Mouse (Mus musculus) spleen, adult 2 months (tissue): ENCODE results near the gene Crocc2. TPM values are rescaled to one million over a fixed set of nuclear protein-coding genes. Genes with fewer than 3 reads are reported as not detected.

Source experiments
- DNase-seq, 2 experiments: peaks; one replicate each; pipeline versions ENCODE4 v3.0.0 to v3.0.0-alpha.2; 2012 to 2021; ENCODE audit warnings: low spot score in 2 of 2, low read depth in 1 of 2
- H3K27ac ChIP-seq: fragments of 200-500 bp; 2 replicates; pipeline ENCODE4 v1.5.1; 2012; ENCODE audit warnings: low read length, inconsistent platforms; ENCODE audit not compliant: insufficient read depth
- H3K27me3 ChIP-seq: fragments of 200-500 bp; 2 replicates; pipeline ENCODE4 v1.6.1; 2012; ENCODE audit warnings: mild to moderate bottlenecking, moderate library complexity, low read length, inconsistent platforms; ENCODE audit not compliant: control insufficient read depth, insufficient read depth
- H3K36me3 ChIP-seq: fragments of 200-500 bp; 2 replicates; pipeline ENCODE4 v1.6.1; 2012; ENCODE audit warnings: mild to moderate bottlenecking, low read length, inconsistent platforms; ENCODE audit not compliant: control insufficient read depth, insufficient read depth
- H3K4me1 ChIP-seq: fragments of 200-500 bp; 2 replicates; pipeline ENCODE4 v1.6.1; 2011; ENCODE audit warnings: inconsistent platforms; ENCODE audit not compliant: control insufficient read depth, insufficient read depth, insufficient read length
- H3K4me3 ChIP-seq: fragments of 200-500 bp; 2 replicates; pipeline ENCODE4 v1.5.1; 2011; ENCODE audit warnings: mild to moderate bottlenecking, inconsistent platforms; ENCODE audit not compliant: insufficient read depth, insufficient read length; ENCODE audit errors: extremely low read depth
- CTCF ChIP-seq: fragments of 200-500 bp; IDR thresholded peaks from 2 replicates; pipeline ENCODE4 v1.5.1; 2011; ENCODE audit warnings: mild to moderate bottlenecking, inconsistent platforms; ENCODE audit not compliant: insufficient read depth, insufficient read length, insufficient replicate concordance; ENCODE audit errors: extremely low read depth
- POLR2A ChIP-seq: fragments of 200-500 bp; IDR thresholded peaks from 2 replicates; pipeline ENCODE4 v1.6.1; 2011; ENCODE audit warnings: low read depth, low read length, inconsistent platforms
- WGBS: fragments of 180-500 bp; shearing (Covaris S2); methylation state at CpG from one replicate; pipeline ENCODE4 v1.1.7; 2018; 5-methylcytosine and 5-hydroxymethylcytosine counted together
- polyA plus RNA-seq: library from polyadenylated mRNA; depleted of rRNA; stranded (reverse); fragments of >200 nt; gene quantifications from 2 replicates; pipeline ENCODE4 v1.2.3, GENCODE M21; 2012

Crocc2 gene
- polyA plus RNA-seq, 1 experiment = 0.16 TPM

GRCm38 (mm10) chr1:93150907-93151661, 17.4 kb upstream of the Crocc2 start:
- Histone ChIP-seq H3K4me1 (no peaks in the 10 kb centered on the region), H3K36me3 (no peaks in the 10 kb centered on the region), H3K27me3 (no peaks in the 10 kb centered on the region), H3K4me3 (no peak overlapping the region), H3K27ac (no peak overlapping the region)
- no peak for TF ChIP-seq POLR2A
- TF ChIP-seq CTCF = no peak
- 71% methylated on average over 2 of the region's 2 CpGs for WGBS
- DNase-seq = no peak

GRCm38 (mm10) chr1:93157566-93157965, 11.0 kb upstream of the Crocc2 start:
- WGBS = 84% methylated on average over 4 of the region's 4 CpGs
- Histone ChIP-seq H3K27me3 (no peaks in the 10 kb centered on the region), H3K4me1 (no peaks in the 10 kb centered on the region), H3K4me3 (no peak overlapping the region), H3K27ac (no peak overlapping the region), H3K36me3 (no peaks in the 10 kb centered on the region)
- DNase-seq = no peak
- no peak for TF ChIP-seq POLR2A
- TF ChIP-seq CTCF = no peak

DNA sequence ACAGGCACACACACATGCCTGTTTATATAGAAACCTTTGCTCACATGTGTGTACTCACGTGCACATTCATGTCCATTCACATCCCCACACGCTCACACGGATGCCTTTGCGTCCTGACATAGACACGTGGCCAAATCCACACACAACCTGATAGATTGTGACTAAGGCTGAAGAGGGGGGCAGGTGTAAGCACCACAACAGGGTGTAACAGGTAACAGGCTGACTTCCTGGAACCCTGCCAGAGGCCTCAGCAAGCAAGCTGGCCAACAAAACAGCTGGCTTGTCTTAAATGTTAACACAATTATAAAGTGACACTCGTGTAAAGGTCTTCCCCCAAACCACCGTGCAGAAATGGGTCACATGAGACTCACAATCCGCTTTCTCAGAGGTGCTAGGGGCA, 9.6 kb upstream of the Crocc2 start:
- H3K36me3 ChIP-seq = no peaks in the 10 kb centered on the region
- 79% methylated on average over 8 of the region's 8 CpGs for WGBS
- no peaks in the 10 kb centered on the region for H3K4me1 ChIP-seq
- H3K27ac ChIP-seq = no peak overlapping the region
- no peak for DNase-seq
- TF ChIP-seq POLR2A (no peak), CTCF (no peak)
- H3K4me3 ChIP-seq = no peak overlapping the region
- H3K27me3 ChIP-seq = no peaks in the 10 kb centered on the region

- TF ChIP-seq CTCF = no peak
- no peak for TF ChIP-seq POLR2A
- Histone ChIP-seq H3K27me3 (no peaks in the 10 kb centered on the region), H3K4me3 (no peak overlapping the region), H3K27ac (no peak overlapping the region), H3K36me3 (no peaks in the 10 kb centered on the region), H3K4me1 (no peaks in the 10 kb centered on the region)
- 81% methylated on average over 21 of the region's 21 CpGs for WGBS
- no peak for DNase-seq
Observed at GRCm38 (mm10) chr1:93159566-93160500, 8.7 kb upstream of the Crocc2 start.

DNA sequence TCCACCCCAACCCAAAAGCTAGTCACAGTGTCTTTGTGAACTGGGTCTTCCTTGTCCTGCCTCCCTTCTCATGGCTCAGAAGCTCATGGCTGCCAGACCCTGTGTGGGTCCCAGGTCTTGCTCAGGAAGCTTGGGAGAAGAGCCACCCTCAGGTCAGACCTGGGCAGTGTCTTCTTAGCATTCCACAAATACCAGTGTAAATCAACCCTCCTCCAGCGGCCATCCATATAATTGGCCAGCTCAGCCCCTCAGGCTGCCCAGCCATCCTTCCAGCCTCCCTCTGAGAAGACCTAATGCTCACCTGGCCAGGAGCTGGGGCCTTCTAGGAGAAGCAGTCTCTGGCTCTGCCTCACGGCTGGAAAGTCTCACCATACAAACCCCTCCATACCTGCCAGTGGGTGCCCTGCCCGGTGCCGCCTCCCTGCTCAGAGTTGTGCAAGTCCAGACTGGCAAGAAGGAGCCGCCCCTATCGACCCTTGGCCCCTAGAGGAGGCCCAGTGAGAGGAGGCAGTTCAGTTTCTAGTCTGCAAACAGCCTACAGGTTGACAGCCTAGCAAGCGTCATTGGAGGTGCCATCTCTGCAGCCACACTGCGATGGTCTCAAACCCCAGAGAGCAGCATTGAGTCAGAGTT, 7.9 kb upstream of the Crocc2 start, which contains the start of gene 2310007B03Rik:
TSS of gene 2310007B03Rik (minus strand) at position 448 of the 633 bp plus-strand sequence.
- no peak for DNase-seq
- Histone ChIP-seq H3K4me1 (no peaks in the 10 kb centered on the region), H3K36me3 (no peaks in the 10 kb centered on the region), H3K27me3 (no peaks in the 10 kb centered on the region), H3K4me3 (no peak within 1 kb of the TSS), H3K27ac (no peak within 1 kb of the TSS)
- 80% methylated on average over 8 of the region's 8 CpGs for WGBS
- TF ChIP-seq POLR2A (no peak), CTCF (no peak)

- no peaks in the 10 kb centered on the region for H3K27me3 ChIP-seq
- no peaks in the 10 kb centered on the region for H3K36me3 ChIP-seq
- TF ChIP-seq CTCF (no peak), POLR2A (no peak)
- DNase-seq = no peak
- WGBS = 79% methylated on average over 8 of the region's 8 CpGs
- no peak overlapping the region for H3K27ac ChIP-seq
- no peaks in the 10 kb centered on the region for H3K4me1 ChIP-seq
- no peak overlapping the region for H3K4me3 ChIP-seq
Observed at GRCm38 (mm10) chr1:93161350-93161749, 7.2 kb upstream of the Crocc2 start.
